Mouse (Mus musculus): Measurements from ENCODE around the gene Fbxl16. TPM values are rescaled to one million over a fixed set of nuclear protein-coding genes. Genes with fewer than 3 reads are reported as not detected.
A peak's percentile ranks its signal among the peaks of the same experiment; 100 is the strongest.

The Fbxl16 gene
- total and polyA plus RNA-seq, 2 experiments from 2014 or later, result 45.8 to 143 TPM

DNA sequence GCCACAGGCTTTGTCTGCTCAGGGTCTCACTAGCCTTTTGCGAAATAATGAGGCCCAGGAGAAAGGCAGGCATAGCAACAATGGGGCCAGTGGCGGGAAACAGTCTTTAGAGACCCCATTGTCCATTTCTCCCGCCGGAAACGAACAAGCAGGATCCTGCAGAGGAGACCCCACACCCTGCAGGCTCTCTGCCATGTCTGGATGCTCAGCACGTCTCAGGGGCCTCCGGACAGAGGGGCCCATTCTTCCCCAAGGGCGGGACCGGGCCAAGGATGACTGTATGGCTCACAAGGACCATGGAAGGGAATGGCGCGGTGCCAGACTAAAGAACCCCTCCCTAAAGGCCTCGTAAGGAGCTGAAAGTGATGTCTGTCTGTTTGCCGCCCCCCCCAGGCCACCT lies 14.7 kb upstream of the Fbxl16 start:
- Histone ChIP-seq H3K9ac (replicated peaks; ENCODE audit: low read length) (0 out of 2 replicates have a peak overlapping the region, but pooled peaks have one; percentile 3), H3K4me3 (ENCODE audit: low read length) (no peak overlapping the region), H3K4me1 (ENCODE audit: insufficient read depth, low read length) (peaks cover 19% of the 10 kb centered on the region; the same call in 1 of the 2 replicates), H3K9me3 (ENCODE audit: low read length) (no peaks in the 10 kb centered on the region), H3K36me3 (ENCODE audit: insufficient read depth, low read length) (peaks cover 4% of the 10 kb centered on the region; the same call in 1 of the 2 replicates), H3K27ac (peak overlapping the region; percentile 94), H3K27me3 (ENCODE audit: insufficient read depth, low read length) (no peaks in the 10 kb centered on the region), H3K4me2 (ENCODE audit: low read depth, low read length) (peak overlapping the region; percentile 75)
- ATAC-seq, result no peak
- 16% methylated on average over 13 of the region's 13 CpGs for WGBS
- TF ChIP-seq CTCF (IDR thresholded peaks at IDR 0.05; ENCODE audit: low read depth), result no peak
- DNase-seq (ENCODE audit: low spot score), result peak; percentile 55

DNA sequence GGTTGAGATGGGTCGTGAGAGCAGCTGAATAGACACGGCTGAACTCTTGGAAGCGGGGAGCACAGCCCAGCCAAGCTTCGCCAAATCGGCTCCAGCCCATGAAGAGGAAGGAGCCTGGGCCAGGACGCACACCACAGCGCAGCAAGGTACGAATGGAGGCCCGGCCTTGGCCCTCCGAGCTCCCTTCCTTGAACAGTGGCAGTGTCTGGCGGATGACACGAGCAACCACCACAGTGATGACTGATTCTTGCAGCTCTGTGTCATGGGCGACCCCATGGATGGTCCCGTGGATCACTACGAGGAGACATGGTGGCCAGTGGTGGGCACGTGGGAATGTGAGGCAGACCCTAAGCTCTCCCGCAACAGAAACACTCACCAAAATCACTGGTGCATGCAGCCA lies 13.9 kb upstream of the Fbxl16 start:
- no peaks in the 10 kb centered on the region for H3K36me3 ChIP-seq (ENCODE audit: insufficient read depth, low read length)
- H3K4me2 ChIP-seq (ENCODE audit: low read depth, low read length), result peak overlapping the region; percentile 75
- TF ChIP-seq CTCF (IDR thresholded peaks at IDR 0.05; ENCODE audit: low read depth), result no peak
- no peaks in the 10 kb centered on the region for H3K9me3 ChIP-seq (ENCODE audit: low read length)
- no peaks in the 10 kb centered on the region for H3K27me3 ChIP-seq (ENCODE audit: insufficient read depth, low read length)
- peak overlapping the region; percentile 28 for H3K9ac ChIP-seq (replicated peaks; ENCODE audit: low read length)
- ATAC-seq (no peak), DNase-seq (ENCODE audit: low spot score) (no peak)
- H3K4me3 ChIP-seq (ENCODE audit: low read length), result peak overlapping the region; percentile 14; the same call in 1 of the 2 replicates
- H3K27ac ChIP-seq, result peak overlapping the region; percentile 94
- peaks cover 19% of the 10 kb centered on the region; the same call in 1 of the 2 replicates for H3K4me1 ChIP-seq (ENCODE audit: insufficient read depth, low read length)
- WGBS, result 37% methylated on average over 17 of the region's 17 CpGs

DNA sequence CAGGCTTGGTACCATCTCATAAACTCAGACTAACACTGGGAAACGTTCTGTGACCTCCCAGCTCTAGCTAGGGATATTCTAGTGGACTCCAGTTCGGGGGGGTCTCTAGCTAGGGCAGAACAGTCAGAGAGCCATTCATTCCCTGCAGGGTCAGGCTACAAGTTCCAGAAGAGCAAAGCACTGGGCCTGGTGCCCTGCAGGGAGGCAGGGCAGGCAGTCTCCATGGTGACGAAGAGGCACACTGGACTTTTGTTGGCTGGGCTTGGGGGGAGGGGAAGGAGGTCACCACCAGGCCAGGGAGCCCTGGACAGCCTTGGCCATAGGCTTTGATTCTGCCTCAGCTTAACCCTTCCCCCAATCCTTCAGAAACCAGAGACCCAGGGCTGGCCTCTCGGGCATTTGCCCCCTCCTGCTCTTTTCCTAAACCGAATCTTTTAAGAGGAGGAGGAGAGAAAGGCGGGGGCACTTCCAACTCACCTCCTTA lies 13.2 kb upstream of the Fbxl16 start, which contains the start of gene AC134908.4:
Gene AC134908.4, minus strand, starts transcription at position 51 of the 484 bp plus-strand sequence.
- H3K4me2 ChIP-seq (ENCODE audit: low read depth, low read length), result peak within 1 kb of the TSS; percentile 75
- H3K9me3 ChIP-seq (ENCODE audit: low read length), result no peaks in the 10 kb centered on the region
- peak within 1 kb of the TSS; percentile 60 for H3K9ac ChIP-seq (replicated peaks; ENCODE audit: low read length)
- no peaks in the 10 kb centered on the region for H3K27me3 ChIP-seq (ENCODE audit: insufficient read depth, low read length)
- peak within 1 kb of the TSS; percentile 58 for H3K4me3 ChIP-seq (ENCODE audit: low read length)
- ATAC-seq, result peak; percentile 70
- H3K36me3 ChIP-seq (ENCODE audit: insufficient read depth, low read length), result no peaks in the 10 kb centered on the region
- H3K4me1 ChIP-seq (ENCODE audit: insufficient read depth, low read length), result peaks cover 19% of the 10 kb centered on the region; the same call in 1 of the 2 replicates
- no peak for TF ChIP-seq CTCF (IDR thresholded peaks at IDR 0.05; ENCODE audit: low read depth)
- DNase-seq (ENCODE audit: low spot score), result peak; percentile 79
- H3K27ac ChIP-seq, result peak within 1 kb of the TSS; percentile 94
- WGBS, result 8% methylated on average over 6 of the region's 6 CpGs

DNA sequence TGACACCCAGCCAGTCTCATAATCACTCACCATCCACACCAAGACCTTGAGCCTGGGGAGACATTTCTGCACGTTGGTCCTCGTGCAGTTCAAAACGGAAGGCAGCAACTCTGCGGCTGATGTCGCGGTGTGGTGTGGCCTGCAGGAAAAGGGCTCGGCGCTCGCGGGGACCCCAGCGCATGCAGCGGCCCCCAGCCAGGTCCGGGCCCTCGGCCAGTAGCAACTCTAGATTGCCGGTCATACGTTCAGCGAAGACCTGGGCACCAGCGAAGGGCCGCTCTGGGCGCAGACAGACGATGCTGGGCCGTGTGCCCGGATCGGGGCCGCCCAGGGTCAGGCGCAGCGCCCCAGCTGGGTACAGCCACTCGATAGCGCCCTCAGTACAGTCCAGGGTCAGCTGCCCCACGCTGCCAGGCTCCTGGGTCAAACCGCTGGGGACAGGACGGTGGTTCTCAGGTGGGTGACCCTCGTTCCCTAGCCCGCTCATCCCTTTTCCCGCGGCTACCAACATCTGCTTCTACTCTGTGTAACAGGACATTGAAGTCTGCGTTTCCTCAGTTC lies 12.6 kb upstream of the Fbxl16 start:
- ATAC-seq, result no peak
- 3% methylated on average over 37 of the region's 37 CpGs for WGBS
- peak overlapping the region; percentile 60 for H3K9ac ChIP-seq (replicated peaks; ENCODE audit: low read length)
- H3K27ac ChIP-seq, result peak overlapping the region; percentile 79
- peak overlapping the region; percentile 58 for H3K4me3 ChIP-seq (ENCODE audit: low read length)
- peaks cover 19% of the 10 kb centered on the region; the same call in 1 of the 2 replicates for H3K4me1 ChIP-seq (ENCODE audit: insufficient read depth, low read length)
- no peak for TF ChIP-seq CTCF (IDR thresholded peaks at IDR 0.05; ENCODE audit: low read depth)
- H3K36me3 ChIP-seq (ENCODE audit: insufficient read depth, low read length), result no peaks in the 10 kb centered on the region
- no peaks in the 10 kb centered on the region for H3K9me3 ChIP-seq (ENCODE audit: low read length)
- peak; percentile 34 for DNase-seq (ENCODE audit: low spot score)
- H3K4me2 ChIP-seq (ENCODE audit: low read depth, low read length), result peak overlapping the region; percentile 75
- H3K27me3 ChIP-seq (ENCODE audit: insufficient read depth, low read length), result no peaks in the 10 kb centered on the region

DNA sequence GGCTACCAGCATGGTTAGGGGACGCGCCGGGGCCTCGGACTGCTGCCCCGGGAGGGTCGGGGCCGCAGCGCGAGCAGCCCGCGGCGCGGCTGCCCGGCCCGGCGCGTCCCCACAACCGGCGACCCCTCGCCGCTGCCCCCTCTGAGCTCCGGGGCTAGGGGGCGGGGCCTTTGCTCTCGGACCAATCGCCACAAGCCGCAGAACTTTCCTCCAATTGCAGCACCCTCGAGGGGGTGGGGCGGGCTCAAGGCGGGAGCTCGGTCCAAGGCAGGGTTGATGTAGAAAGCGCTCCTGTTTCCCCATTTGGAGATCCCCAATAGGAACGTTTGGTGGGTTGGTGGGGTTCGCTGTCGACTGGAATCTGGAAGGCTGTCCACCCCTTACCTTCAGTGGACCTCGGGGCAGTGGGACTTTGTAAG lies 11.9 kb upstream of the Fbxl16 start, which contains the start of gene Metrn:
Gene Metrn, minus strand, starts transcription at position 186 of the 419 bp plus-strand sequence.
- H3K4me3 ChIP-seq (ENCODE audit: low read length), result peak within 1 kb of the TSS; percentile 58
- H3K4me2 ChIP-seq (ENCODE audit: low read depth, low read length), result peak within 1 kb of the TSS; percentile 75
- H3K27me3 ChIP-seq (ENCODE audit: insufficient read depth, low read length), result no peaks in the 10 kb centered on the region
- WGBS, result 1% methylated on average over 35 of the region's 35 CpGs
- H3K4me1 ChIP-seq (ENCODE audit: insufficient read depth, low read length), result peaks cover 19% of the 10 kb centered on the region; the same call in 1 of the 2 replicates
- ATAC-seq (peak; percentile 75), DNase-seq (ENCODE audit: low spot score) (peak; percentile 88)
- no peaks in the 10 kb centered on the region for H3K36me3 ChIP-seq (ENCODE audit: insufficient read depth, low read length)
- TF ChIP-seq CTCF (IDR thresholded peaks at IDR 0.05; ENCODE audit: low read depth), result no peak
- H3K9me3 ChIP-seq (ENCODE audit: low read length), result no peaks in the 10 kb centered on the region
- H3K27ac ChIP-seq, result peak within 1 kb of the TSS; percentile 79
- H3K9ac ChIP-seq (replicated peaks; ENCODE audit: low read length), result peak within 1 kb of the TSS; percentile 60

DNA sequence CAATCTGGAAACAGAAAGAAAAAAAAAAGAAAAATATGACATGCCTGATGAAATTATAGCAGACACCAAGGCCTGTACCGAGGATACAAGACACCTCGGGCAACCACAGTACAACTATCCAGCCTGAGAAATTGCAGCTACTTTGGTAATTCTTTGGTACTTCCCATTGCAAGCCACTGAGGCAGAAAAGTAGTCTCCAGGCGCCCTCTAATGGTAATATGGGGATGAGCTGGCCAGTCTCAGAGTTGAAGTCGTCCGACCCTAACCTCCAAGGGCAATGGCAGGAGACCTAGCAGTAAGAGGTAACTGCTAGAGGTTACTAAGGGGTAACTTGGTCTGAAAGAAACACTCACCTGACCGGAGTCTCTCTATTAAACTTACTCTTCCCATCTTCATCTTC lies 7.9 kb upstream of the Fbxl16 start:
- ATAC-seq, result peak; percentile 38
- 6% methylated on average over 6 of the region's 6 CpGs for WGBS
- TF ChIP-seq CTCF (IDR thresholded peaks at IDR 0.05; ENCODE audit: low read depth), result peak; percentile 86
- Histone ChIP-seq H3K9ac (replicated peaks; ENCODE audit: low read length) (no peak overlapping the region), H3K27me3 (ENCODE audit: insufficient read depth, low read length) (no peaks in the 10 kb centered on the region), H3K9me3 (ENCODE audit: low read length) (no peaks in the 10 kb centered on the region), H3K36me3 (ENCODE audit: insufficient read depth, low read length) (no peaks in the 10 kb centered on the region), H3K27ac (no peak overlapping the region), H3K4me2 (ENCODE audit: low read depth, low read length) (no peak overlapping the region), H3K4me3 (ENCODE audit: low read length) (no peak overlapping the region), H3K4me1 (ENCODE audit: insufficient read depth, low read length) (peaks cover 20% of the 10 kb centered on the region; the same call in 1 of the 2 replicates)
- peak; percentile 86 for DNase-seq (ENCODE audit: low spot score)

Measured in hindbrain, postnatal 0 days (tissue).